Mouse (Mus musculus) embryonic facial prominence, embryonic 10.5 days (tissue): ENCODE measurements around the gene Pitpna. TPM values are rescaled to one million over a fixed set of nuclear protein-coding genes. Genes with fewer than 3 reads are reported as not detected.
"Not testable (repeated sequence)": the region's sequence is repeated elsewhere in the genome, so short reads cannot be mapped to it uniquely, and the experiment has no call there.

Experiments
- DNase-seq: peaks from one replicate; pipeline ENCODE4 v3.0.0-alpha.2; 2017; ENCODE audit warnings: low spot score
- H3K27ac ChIP-seq: fragments of 300-500 bp; sonication (generic); replicated peaks from 2 replicates; pipeline ENCODE4 v1.5.1; 2016; ENCODE audit warnings: mild to moderate bottlenecking
- H3K27me3 ChIP-seq: fragments of 300-500 bp; sonication (generic); replicated peaks from 2 replicates; pipeline ENCODE4 v1.6.1; 2016; ENCODE audit warnings: low read depth, mild to moderate bottlenecking; ENCODE audit not compliant: poor library complexity, severe bottlenecking
- H3K36me3 ChIP-seq: fragments of 300-500 bp; sonication (generic); replicated peaks from 2 replicates; pipeline ENCODE4 v1.6.1; 2016; ENCODE audit warnings: mild to moderate bottlenecking, moderate library complexity
- H3K4me1 ChIP-seq: fragments of 300-500 bp; sonication (generic); 2 replicates; pipeline ENCODE4 v1.6.1; 2016
- H3K4me3 ChIP-seq: fragments of 300-500 bp; sonication (generic); 2 replicates; pipeline ENCODE4 v1.5.1; 2016; ENCODE audit warnings: mild to moderate bottlenecking, moderate library complexity
- H3K9me3 ChIP-seq: fragments of 300-500 bp; sonication (generic); 2 replicates; pipeline ENCODE4 v1.6.1; 2016; ENCODE audit warnings: mild to moderate bottlenecking
- WGBS: fragments of 180-500 bp; shearing (Covaris S2); methylation state at CpG from one replicate; pipeline ENCODE4 v1.1.7; 2016; 5-methylcytosine and 5-hydroxymethylcytosine counted together
- polyA plus RNA-seq: library from polyadenylated mRNA; unstranded; fragments of >200 nt; fragmentation: Nextera tagmentation; extraction: Ambion mirVana; gene quantifications from 2 replicates; pipeline ENCODE4 v1.2.1, GENCODE M21; 2016

The Pitpna gene
- polyA plus RNA-seq, 1 experiment from 2014 or later = 61.5 TPM

DNA sequence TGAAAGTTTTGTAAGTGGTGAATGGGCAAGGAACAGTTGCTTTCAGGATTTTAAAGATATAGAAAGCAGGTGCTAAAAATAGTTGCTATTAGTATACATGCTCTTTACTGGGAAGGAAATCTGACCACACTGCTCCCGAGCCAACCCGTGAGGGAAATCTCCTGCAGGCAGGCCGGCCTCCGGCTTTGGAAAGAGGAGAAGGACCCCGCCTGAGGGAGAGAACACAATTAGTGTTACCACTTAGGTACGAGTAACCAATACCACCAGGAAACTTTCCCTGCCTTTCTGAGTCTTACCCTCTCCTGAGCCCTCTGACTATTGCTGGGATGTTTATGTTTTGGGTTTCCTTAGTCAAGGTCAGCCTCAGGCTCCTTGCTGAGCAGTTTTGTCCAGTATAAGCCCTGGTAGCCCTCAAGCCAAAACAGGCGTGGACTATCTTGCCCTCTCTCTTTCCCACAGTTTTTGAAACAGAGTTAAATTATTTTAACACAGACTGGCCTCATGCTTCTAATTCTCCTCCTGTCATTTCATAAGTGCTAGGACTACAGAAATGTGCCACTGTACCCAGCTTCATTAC, 34.9 kb upstream of the Pitpna start:
- Histone ChIP-seq H3K4me1 (peaks cover 50% of the 10 kb centered on the region), H3K36me3 (peaks cover 4% of the 10 kb centered on the region; the same call in 1 of the 2 replicates), H3K27me3 (no peaks in the 10 kb centered on the region), H3K4me3 (no peak overlapping the region), H3K27ac (no peak overlapping the region; the same call in 1 of the 2 replicates), H3K9me3 (0 out of 2 replicates have a peak, but pooled peaks cover 2% of the 10 kb centered on the region)
- 27% methylated on average over 7 of the region's 7 CpGs for WGBS
- peak; percentile 42 for DNase-seq

DNA sequence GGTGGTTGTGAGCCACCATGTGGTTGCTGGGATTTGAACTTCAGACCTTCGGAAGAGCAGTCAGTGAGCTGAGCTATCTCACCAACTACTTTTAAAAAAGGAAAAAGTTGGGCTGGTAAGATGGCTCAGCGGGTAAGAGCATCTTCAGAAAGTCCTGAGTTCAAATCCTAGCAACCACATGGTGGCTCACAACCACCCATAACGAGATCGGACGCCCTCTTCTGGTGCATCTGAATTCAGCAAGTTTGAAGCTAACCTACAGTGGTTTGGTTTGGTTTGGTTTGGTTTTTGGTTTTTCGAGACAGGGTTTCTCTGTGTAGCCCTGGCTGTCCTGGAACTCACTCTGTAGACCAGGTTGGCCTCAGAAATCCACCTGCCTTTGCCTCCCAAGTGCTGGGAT, 31.9 kb upstream of the Pitpna start:
- WGBS = 92% methylated on average over 6 of the region's 6 CpGs
- H3K4me1 ChIP-seq = peaks cover 34% of the 10 kb centered on the region
- not testable (repeated sequence) for DNase-seq, H3K27me3 ChIP-seq, H3K27ac ChIP-seq, H3K36me3 ChIP-seq, H3K4me3 ChIP-seq, H3K9me3 ChIP-seq

DNA sequence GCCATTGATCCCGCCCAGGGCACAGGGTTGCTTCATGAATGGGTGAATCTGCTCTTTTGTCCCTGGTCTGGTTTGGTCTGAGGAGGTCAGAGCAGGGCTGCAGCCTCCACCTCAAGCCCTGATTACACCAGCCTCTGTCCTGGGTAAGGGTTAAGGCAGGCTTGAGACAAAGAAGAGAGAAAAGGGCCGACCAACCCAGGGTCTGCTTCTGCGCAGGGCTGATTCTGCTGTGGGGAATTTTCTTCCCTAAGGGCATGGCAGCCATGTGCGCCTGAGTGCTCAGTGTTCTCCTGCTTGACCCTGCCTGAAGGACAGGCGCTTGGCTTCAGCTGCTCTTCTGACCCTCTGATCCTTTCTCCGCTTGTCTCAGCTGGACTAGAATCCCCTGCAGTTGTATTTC, 30.8 kb upstream of the Pitpna start:
- WGBS = 52% methylated on average over 6 of the region's 6 CpGs
- H3K27ac ChIP-seq = peak overlapping the region; percentile 71; the same call in 1 of the 2 replicates
- peaks cover 25% of the 10 kb centered on the region for H3K4me1 ChIP-seq
- no peaks in the 10 kb centered on the region for H3K27me3 ChIP-seq
- no peak for DNase-seq
- peaks cover 7% of the 10 kb centered on the region; the same call in 1 of the 2 replicates for H3K36me3 ChIP-seq
- no peak overlapping the region for H3K4me3 ChIP-seq
- 0 out of 2 replicates have a peak, but pooled peaks cover 5% of the 10 kb centered on the region for H3K9me3 ChIP-seq

DNA sequence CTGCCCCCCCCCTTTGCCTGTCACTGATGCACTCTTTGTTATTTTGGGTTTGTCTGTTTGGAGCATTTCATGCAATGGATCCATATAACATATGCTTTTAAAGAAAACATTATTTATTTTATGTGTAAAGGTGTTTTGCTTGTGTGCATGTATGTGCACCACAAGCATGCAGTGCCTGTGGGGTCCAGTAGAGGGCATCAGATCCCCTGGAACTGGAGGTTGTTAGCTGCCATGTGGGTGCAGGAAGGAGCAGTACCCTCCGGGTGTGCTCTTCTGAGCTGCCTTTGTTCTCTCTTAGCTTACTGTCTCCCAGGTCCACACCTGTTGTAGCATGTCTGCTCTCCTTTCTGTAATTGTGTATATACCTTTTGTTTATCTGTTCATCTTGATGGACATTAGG, 29.8 kb upstream of the Pitpna start:
- no peak for DNase-seq
- Histone ChIP-seq H3K27me3 (no peaks in the 10 kb centered on the region), H3K4me3 (no peak overlapping the region), H3K9me3 (0 out of 2 replicates have a peak, but pooled peaks cover 5% of the 10 kb centered on the region), H3K36me3 (peaks cover 8% of the 10 kb centered on the region), H3K4me1 (peaks cover 15% of the 10 kb centered on the region), H3K27ac (no peak overlapping the region)
- WGBS = 89% methylated on average over 1 of the region's 1 CpGs

DNA sequence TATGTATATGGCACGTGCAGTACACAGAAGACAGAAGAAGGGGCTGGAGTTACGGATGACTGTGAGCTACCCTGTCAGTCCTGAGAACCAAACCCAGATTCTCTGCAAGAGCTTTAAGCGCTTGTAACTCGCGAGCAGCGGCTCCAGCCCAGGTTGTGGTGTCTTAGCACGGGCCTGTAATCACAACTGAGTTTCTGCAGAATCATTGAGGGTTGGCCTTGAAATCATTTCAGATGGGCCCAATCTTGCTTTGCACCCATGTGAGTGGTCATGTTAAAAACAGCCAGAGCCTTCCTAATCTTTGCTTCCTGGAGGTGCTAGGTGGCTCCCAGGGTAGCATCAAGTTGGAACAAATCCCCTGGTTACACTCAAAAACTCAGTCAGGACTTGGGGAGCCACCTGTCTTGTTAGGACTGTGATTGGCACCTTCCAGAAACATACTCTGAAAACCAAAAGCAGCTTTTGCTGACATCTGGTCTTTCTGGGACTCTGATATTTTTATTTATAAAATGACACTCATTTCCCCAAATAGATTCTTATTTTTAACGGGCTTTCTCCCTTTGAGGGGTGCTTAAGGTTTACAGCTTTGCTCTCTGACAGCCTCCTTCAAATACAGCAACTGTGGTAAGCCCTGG, 27.9 kb upstream of the Pitpna start:
- no peak for DNase-seq
- Histone ChIP-seq H3K4me3 (no peak overlapping the region), H3K27me3 (no peaks in the 10 kb centered on the region), H3K9me3 (0 out of 2 replicates have a peak, but pooled peaks cover 5% of the 10 kb centered on the region), H3K4me1 (peaks cover 18% of the 10 kb centered on the region), H3K36me3 (peaks cover 16% of the 10 kb centered on the region), H3K27ac (no peak overlapping the region)
- WGBS = 92% methylated on average over 8 of the region's 8 CpGs

DNA sequence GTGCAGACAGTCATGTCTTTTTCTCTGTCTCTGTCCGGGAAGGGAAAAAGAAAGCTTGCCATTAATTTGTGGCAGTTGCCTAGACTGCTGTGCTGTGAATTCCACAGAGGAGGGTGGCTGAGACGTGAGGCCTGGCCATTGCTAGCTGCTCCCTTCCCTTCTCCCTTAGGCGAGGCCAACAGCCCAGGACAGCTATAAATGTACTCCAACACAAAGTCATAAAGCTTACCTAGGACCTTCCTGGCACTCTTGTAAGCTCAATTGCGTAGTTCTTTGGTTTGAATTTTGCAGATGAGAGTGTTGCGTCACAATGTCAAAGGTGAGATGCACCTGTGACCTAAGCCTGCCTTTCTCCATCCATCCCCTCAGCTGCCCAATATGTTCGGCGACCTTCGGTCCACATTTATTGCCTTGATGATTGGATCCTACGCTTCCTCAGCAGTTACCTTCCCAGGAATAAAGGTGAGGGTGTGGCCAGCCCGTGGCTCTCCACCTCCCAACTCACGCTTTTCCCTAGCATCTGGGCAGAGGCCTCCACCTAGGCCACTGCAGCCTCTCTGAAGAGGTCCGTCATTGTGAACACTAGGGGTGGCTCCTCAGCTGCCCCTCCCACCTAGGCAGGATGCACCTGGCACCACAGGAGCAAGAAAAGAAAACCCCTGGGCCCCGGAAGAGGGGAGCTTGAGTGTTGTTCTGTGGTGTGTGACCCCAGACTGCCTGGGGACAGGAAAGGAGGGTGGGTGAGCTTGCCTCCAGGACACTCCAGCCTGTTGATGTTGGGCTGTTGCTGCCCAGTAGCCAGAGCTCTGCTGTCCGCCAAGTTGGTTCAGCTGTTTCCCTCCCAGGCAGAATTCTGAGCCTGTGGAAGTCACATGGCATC, 27.1 kb upstream of the Pitpna start:
- WGBS = 76% methylated on average over 14 of the region's 14 CpGs
- H3K9me3 ChIP-seq = 0 out of 2 replicates have a peak, but pooled peaks cover 5% of the 10 kb centered on the region
- no peak for DNase-seq

DNA sequence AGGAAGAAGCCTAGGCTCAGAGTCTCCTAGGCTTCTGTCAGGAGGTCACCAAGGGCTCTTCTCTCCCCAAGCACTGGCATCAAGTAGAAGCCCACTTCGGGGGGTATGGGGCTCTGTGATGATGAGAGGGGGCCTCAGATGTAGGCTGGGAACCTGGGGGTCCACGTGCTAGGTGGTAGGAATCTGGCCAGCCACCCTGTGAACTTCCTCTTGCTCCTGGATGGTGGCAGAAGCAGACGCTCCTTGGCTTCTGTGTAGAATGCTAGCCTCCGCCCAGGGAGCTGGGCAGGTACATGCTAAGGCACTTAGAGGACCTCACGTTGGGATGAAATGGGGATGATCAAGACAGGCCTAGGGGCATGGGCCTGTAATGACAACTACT, 26.5 kb upstream of the Pitpna start:
- no peak for DNase-seq
- Histone ChIP-seq H3K27me3 (no peaks in the 10 kb centered on the region), H3K36me3 (peaks cover 16% of the 10 kb centered on the region), H3K9me3 (0 out of 2 replicates have a peak, but pooled peaks cover 5% of the 10 kb centered on the region), H3K4me1 (peaks cover 29% of the 10 kb centered on the region), H3K4me3 (no peak overlapping the region), H3K27ac (no peak overlapping the region)
- WGBS = 86% methylated on average over 5 of the region's 5 CpGs

More for the DNA sequence above, 27.1 kb upstream of the Pitpna start:
- H3K27me3 ChIP-seq = no peaks in the 10 kb centered on the region
- peaks cover 23% of the 10 kb centered on the region for H3K4me1 ChIP-seq
- no peak overlapping the region for H3K4me3 ChIP-seq
- H3K27ac ChIP-seq = no peak overlapping the region
- H3K36me3 ChIP-seq = peaks cover 16% of the 10 kb centered on the region

DNA sequence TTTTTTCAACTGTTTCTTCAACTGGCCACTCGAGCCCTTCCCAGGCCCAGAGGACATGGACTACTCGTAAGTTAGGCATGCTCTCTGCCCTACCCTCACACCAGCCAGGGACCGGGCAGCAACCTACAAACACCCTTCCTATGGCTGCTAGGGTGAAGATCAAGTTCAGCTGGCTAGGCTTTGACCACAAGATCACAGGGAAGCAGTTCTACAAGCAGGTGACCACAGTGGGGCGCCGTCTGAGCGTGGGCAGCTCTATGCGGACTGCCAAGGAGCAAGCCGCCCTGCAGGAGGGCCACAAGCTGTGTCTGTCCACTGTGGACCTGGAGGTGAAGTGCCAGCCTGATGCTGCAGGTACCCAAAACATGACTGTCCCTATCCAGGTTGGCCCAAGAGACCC, 25.1 kb upstream of the Pitpna start:
- Histone ChIP-seq H3K4me3 (no peak overlapping the region), H3K27ac (no peak overlapping the region), H3K9me3 (0 out of 2 replicates have a peak, but pooled peaks cover 4% of the 10 kb centered on the region), H3K36me3 (peaks cover 13% of the 10 kb centered on the region), H3K27me3 (no peaks in the 10 kb centered on the region), H3K4me1 (peaks cover 24% of the 10 kb centered on the region)
- 85% methylated on average over 8 of the region's 8 CpGs for WGBS
- DNase-seq = no peak

DNA sequence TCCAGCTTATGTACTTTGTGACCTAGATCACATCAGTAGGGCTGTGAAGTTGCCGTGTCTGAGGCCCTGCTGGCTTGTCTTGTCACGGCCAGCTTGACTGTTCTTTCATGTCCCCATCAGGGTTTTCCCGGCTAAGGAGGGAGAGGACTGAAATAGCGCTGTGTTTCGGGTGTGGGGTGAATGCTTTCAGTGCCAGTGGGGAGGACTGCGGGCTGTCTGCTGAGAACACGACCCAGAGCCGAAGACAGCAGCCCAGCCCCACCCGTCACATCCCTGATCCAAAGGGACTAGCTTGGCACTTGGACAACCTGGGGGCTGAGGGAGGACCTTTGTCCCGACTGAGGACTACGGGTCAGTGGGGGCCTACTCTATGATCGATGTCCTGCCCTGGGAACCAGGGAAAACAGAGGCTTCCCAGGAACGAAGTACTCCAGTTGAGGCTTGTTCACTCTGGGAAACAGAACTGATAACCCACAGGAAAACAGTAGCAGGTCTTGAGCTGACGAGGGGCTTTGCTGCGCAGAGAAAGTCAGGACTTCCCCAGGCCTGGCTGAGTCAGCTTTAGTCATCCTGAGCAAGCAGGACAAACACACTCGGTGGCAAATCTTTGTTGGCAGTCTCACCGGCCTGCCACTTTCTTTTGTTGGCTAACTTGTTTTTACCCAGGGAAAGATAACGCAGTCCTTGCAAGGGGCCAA, 23.9 kb upstream of the Pitpna start:
- Histone ChIP-seq H3K4me3 (no peak overlapping the region), H3K4me1 (peaks cover 28% of the 10 kb centered on the region), H3K27me3 (no peaks in the 10 kb centered on the region), H3K9me3 (no peaks in the 10 kb centered on the region), H3K27ac (0 out of 2 replicates have a peak overlapping the region, but pooled peaks have one; percentile 44), H3K36me3 (peaks cover 14% of the 10 kb centered on the region)
- no peak for DNase-seq
- 78% methylated on average over 18 of the region's 18 CpGs for WGBS

DNA sequence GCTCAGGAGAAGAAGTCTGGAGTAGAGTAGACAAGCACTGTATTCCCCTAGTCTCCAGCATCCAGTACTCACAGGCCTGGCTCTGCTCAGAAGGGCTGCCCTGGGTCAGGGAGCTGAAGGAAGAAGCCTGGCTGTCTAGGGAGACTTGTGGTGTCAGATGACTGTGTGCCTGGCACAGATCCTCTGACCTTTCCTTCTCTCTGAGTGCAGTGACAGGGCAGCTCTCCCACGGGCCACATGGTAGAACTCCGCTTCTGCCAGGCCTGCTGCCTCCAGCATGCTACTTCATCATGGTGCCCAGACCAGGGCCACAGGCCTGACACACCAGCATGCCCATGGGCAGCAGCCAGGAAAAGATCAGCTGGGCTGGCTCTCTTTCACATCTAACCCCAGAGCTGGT, 22.0 kb upstream of the Pitpna start:
- DNase-seq = no peak
- Histone ChIP-seq H3K4me3 (no peak overlapping the region), H3K4me1 (peaks cover 28% of the 10 kb centered on the region), H3K9me3 (no peaks in the 10 kb centered on the region), H3K27me3 (no peaks in the 10 kb centered on the region; the same call in 1 of the 2 replicates), H3K36me3 (peaks cover 23% of the 10 kb centered on the region), H3K27ac (peak overlapping the region; percentile 65; the same call in 1 of the 2 replicates)
- WGBS = 55% methylated on average over 2 of the region's 2 CpGs

DNA sequence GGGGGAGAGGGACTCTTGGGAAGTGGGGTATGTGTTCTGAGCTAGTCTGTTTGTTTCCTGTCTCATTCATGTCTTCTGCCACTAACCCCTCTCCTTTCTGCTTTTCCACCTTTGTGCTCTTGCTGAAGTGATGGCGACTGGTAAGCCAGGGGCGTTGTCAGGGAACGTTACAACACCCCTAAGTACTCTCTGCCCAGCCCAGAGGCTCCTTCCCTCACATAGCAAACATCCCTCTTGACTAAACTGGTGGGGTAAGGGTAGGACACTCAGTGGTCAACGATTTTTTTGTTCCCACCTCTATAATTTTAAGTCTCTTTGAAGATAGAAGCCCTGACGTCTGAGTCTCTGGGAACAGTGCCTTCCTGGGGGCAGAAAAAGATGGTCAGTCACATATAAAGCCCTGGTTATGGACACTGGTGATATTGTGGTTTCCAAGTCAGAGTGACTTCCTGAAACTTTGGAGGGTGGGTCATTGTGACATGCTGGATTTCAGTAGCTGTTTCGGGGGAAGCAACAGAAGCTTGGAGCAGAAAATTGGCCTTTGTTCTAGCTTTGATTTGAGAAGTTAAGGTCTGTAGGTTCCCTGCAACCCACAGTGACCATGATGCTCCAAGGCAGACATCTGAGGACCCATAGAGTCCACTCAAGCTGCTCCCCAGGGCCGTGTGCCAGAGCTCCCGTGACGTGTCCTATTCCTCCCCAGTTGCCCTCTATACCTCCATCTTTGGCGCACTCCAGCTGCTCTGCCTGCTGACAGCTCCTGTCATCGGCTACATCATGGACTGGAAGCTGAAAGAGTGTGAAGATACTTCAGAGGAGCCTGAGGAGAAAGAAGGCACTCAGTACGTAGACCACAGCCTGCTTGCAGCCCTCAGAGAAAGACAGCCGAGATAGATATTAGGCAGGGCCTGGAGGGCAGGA, 21.4 kb upstream of the Pitpna start:
- WGBS = 83% methylated on average over 13 of the region's 13 CpGs
- H3K27ac ChIP-seq = peak overlapping the region; percentile 65; the same call in 1 of the 2 replicates
- H3K36me3 ChIP-seq = peaks cover 23% of the 10 kb centered on the region

More for the DNA sequence above, 21.4 kb upstream of the Pitpna start:
- Histone ChIP-seq H3K4me3 (no peak overlapping the region), H3K4me1 (peaks cover 29% of the 10 kb centered on the region), H3K27me3 (peaks cover under 1% of the 10 kb centered on the region; the same call in 1 of the 2 replicates), H3K9me3 (no peaks in the 10 kb centered on the region)
- no peak for DNase-seq
